Mouse (Mus musculus) E14TG2a.4 (cell line): ENCODE results near the gene Sympk.

ENCODE experiments used
- CTCF ChIP-seq: conservative IDR thresholded peaks from 2 replicates; pipeline ENCODE4 v1.5.1; 2014; ENCODE audit warnings: low read length
- POU5F1 ChIP-seq: IDR thresholded peaks from 2 replicates; pipeline ENCODE4 v1.6.1; 2014; ENCODE audit warnings: low read length, borderline replicate concordance

DNA sequence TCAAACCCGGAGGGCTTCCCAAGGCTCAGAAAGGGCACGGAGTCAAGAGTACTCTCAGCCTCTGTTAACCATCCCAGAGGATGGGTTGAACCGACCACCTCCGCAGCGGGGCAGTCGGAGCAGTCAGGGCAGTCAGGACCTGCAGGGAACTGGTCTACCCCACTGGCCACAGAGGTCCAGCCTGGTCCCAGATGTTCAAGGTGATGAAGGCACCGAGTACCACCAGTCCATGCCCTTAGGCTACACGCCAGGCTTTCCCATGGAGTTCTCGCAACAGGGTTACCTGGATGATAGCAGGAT is 30.6 kb downstream of the Sympk start:
- TF ChIP-seq CTCF (no peak), POU5F1 (no peak)
